Mouse (Mus musculus): ENCODE measurements at regions not wholly inside any gene's neighbourhood (a gene's known extent, or its start where the extent isn't known, plus 50 kb on each side); places are given as distances from the start of the nearest gene placed in this dataset.

DNA sequence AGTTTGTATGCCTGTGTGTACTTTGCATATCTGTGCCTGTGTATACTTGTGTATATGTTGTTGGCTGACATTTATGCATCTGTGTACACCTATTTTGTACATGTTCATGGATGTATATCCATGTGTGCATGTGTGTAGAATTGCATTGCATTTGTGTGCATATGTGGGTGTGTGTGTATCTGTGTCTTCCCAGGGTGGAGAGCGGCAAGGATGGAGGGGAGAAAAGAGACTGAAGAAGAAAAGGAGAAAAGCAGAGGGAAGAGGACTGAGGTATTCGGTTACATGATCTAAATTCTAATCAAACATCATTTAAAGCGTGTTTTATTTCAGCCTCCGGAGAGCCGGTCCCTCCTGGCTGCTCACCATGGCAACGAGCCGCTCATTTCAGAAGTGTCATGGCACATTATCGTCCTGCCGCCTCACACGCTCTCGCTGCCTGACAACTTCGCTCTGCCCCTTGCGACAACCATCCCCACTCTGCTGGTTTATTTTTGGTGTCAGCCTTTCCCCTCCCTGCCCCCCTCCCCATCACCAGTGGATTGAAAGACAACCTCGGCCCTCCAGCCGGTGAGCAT is 58.6 kb downstream of the Mrm1 start:
- DNase-seq (ENCODE audit: low read depth), result no peak

DNA sequence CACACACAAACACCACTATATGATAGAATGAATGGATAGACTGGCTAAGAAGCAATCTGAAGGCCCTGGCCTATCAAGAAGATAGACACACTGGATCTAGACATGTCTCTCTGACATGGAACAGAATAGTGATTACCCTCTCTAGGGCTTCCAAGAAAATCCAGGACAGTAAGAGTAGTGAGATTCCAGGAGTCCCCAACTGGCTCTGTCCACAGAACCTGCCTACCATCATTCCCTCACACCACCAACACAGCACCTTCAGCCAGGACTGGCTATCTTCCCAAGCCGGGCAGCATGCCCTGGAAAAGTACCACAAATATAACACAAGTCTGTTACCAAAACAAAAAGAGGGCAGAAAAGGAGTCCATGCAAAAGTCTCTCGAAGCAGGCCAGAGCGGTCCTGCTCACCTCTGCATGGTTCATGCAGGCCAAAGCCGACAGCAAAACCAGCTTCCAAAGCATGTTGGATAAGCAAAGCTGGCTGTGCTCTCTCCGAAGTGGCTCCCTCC is 59.8 kb downstream of the Mrm1 start:
- DNase-seq (ENCODE audit: low read depth), result no peak

DNA sequence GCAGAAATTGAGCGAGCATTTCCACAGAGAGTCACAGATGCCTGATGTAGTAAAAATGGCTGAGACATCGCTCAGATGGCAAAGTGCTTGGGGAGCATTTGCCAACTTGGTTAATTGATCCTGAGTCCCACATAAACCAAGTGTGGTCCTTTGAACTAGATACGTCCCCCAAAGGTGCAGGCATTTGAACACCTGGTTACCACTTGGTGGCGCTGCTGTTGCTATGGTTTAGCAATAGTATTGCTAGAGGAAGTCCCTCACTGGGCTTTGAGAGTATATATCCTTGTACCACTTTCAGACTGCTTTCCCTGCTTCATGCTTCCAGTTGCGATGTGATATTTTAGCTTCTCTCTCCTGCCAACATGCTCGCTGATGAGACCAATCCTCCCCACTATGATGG is 67.3 kb downstream of the Mrm1 start:
- DNase-seq (ENCODE audit: low read depth), result peak; percentile 14

DNA sequence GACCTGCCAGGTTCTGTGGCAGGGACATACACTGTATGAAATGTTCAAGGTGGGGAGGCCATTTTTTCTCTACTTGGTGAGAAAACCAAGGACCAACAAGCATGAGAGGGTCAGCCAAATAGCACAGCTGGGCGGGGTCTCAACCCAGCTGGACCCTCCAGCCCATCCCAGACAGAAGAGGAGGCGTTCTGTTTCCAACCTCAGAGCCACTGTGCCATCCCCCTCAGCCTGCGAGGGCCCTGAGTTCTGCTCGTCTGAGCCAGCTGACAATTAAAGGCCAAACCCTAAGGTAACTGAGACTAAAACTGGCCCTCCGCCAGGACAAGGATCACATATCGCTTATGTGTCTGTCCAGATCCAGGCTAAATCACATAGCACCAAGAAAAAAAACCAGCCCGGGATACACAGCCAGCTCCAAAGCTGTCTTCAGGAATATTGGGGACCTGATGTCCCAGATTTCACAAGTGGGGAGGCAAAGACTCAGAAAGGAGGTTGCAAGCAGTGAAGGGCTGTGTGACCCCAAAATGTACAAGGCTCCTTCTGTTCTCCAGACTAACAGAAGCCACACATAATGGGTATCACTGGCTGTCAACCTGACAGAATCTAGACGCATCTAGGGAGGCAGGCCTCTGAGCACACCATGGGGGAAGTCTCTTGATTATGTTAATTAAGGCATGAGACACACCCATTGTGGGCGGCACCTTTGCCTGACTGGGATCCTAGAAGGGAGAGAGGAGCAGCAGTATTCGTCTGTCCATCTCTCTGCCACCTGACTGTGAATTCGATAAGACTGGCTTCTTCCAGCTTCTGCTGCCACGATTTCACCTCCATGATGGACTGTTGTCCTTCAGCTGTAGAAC is 69.6 kb downstream of the Mrm1 start:
- no peak for DNase-seq (ENCODE audit: low read depth)

DNA sequence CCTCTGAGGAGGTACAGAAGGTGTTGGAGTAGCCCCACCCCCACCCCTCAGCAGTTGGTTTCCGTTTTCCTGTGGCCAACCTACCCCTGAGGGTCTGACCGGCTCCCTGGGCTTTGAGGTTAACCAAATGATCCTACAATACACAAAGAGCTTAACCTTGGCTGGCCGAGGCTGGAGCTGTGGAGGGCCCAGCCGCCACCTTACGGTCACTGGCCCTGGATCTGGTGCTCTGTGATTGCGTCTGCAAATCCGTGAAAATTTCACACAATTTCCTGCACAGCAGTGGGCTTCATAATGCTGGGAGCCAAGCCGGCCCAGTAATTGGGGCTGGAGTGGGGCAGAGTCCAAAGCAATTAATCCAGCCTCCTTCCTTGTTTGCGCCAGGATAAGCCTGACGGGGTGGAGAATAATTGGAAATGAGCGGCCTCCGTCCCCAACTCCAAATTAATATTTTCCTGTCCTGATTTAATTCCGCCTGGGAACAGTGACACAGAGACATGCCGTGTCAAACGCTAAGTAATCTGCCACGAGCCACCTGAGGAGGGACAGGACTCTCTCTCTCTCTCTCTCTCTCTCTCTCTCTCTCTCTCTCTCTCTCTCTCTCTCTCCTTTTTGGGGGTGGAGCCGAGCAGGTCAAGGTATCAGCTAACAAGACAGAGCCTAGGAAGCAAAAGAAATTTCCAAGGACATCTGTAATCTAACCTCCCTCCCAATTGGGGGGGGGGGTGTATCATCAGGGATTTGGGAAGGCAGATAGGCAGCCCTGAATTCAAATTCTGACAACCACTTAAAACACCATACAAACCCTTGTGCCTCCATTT is 80.3 kb downstream of the Mrm1 start:
- DNase-seq (ENCODE audit: low read depth), result no peak

DNA sequence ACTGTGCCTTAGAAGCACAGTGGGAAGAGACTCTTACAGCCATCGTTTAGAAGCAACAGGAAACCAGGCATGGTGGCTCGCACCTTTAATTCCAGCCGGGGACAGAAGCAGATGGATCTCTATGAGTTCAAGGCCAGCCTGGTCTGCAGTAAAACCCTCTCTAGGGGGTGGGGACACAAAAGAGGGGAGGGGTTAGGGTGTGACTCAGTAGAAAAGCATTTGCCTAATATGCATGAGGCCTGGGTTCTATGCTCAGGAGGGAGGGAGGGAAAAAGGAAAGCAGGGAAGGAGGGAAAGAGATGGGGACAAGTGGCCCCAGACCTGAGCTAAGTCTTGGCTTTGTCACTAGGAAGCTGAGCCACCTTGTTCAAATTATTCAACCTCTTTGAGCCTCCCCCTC is 81.2 kb downstream of the Mrm1 start:
- DNase-seq (ENCODE audit: low read depth), result no peak

DNA sequence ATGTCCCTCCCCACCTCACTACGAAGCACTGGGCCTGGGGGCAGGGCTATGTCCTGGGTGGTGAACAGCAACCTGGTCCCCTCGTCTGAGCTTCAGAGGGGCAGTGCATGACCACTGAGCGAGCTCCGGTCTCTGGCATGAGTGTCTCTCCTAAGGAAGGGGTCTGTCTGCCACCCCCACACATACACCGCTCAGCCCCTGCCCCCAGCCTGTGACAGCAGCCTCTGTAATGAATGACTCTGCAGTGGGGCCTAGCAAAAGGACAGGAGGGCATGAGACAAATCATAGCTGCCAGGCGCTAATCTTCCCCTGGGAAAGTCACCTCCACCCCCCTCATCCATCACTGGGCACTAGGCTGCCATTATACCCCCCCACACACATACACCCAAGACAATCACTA is 87.4 kb downstream of the Mrm1 start:
- no peak for DNase-seq (ENCODE audit: low read depth)

DNA sequence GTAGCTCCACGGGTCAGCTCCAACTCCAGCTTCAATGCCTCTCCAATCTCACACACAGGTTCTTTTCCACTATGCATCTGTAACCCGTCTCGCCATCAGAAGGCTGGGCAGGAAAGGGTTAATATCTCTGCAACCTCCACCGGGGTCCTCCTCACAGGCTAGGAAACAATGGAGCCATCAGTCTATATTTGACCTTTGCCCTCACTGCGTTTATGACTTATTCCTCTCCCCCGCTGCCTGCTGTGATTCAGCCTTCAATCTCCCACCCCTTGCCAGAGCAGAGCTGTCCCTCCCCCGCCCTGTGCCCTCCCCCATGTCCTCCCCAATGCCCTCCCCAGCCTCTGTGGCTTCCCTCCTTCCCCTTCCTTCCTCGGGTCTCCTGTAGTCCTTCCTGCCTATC is 89.1 kb downstream of the Mrm1 start:
- DNase-seq (ENCODE audit: low read depth), result no peak

DNA sequence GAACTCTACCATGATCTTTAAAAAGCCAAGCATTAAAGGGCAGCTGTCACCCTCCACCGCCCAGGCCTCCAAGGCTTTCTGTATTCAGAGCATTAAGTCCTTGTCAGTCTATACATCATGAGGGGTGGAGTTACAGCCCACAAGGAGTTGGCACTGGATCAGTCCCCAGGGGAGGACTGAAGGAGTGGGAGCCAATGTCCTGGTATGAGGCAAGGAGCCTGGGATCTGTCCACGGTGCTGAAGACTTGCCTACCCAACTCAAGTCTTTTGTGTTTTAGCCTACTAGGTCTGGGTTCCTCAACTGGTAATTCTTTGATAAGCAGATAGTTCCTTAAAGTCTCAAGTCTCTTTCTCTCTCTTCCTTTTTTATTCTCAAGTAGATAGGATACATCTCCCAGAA is 90.1 kb downstream of the Mrm1 start:
- peak; percentile 58 for DNase-seq (ENCODE audit: low read depth)

DNA sequence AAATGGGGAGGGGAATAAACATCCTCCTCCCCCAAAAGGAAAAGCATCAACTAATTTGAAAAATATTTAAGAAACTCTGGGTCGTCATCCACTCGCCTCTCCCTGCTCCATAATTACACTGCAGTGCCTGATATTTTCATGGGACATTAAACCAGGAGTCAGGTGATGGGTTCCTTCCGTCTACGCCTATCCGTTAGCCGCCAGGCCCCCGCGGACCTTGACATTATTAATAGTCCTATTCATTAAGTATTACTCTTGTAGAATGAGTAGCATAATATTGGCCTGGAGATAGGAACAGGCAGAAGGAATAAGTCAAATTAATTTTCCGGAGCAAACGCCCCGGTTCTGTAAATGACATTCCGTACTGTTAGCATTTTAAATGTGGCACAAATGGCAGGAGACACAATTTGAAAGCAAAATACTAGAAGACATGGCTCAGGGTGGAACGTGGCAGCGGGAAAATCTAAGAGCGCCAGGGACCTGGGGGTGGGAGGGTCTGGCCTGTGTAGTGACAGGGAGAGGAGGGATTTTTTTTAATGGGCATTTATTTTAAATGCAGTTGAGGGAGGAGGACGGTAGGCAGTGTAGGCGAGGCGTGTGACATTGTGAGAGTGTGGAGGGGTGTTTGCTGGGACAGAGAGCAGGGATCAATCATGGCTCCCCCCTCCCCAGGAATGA is 93.2 kb downstream of the Mrm1 start:
- DNase-seq (ENCODE audit: low read depth), result no peak

DNA sequence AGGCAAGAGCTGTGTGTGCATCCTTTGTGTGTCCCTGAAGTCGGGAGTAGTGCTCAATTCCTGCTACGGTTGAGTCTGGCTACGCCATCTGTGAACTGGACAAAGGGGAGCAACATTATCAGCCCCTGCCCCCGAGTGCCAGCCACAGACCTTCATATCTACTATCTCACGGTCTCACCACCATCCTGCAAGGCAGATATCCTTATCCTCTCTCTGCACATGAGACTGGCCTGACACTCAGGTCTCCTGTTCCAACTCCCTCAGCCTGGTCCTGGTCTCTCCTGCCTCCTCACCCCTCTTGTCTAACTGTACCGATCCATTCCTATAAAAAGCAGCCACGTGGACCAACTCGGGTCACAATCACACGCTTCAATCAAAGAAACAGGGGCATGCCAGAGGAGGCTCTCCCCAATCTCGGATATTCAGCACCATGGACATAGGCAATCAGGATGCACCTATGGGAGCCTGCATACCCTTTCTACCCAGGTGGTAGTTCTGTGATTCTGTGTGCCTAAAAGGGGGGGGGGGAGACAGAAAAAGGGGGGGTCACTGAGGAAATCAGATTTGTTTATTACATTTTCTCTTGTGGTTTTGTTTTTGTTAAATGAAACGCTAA is 94.0 kb downstream of the Mrm1 start:
- DNase-seq (ENCODE audit: low read depth), result no peak

DNA sequence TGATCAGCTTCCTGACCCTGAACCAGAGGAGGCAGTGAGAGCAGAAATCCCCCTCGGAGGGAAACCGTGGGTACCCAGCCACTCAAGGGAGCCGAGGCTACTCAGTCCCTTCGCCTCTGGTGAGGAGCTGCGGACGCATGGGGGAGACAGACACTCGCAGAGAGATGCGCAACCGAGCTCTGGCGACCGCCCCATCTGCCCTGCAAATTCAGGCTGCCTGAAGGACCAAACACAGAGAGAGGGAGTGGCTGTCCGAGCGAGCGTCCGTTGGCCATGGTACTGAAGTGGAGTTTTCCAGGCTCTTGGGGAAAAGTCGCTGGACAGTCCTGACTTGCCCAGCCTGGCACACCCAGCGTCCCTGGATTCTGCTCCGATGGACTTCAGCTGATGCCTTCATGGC is 95.2 kb downstream of the Mrm1 start:
- DNase-seq (ENCODE audit: low read depth), result no peak

DNA sequence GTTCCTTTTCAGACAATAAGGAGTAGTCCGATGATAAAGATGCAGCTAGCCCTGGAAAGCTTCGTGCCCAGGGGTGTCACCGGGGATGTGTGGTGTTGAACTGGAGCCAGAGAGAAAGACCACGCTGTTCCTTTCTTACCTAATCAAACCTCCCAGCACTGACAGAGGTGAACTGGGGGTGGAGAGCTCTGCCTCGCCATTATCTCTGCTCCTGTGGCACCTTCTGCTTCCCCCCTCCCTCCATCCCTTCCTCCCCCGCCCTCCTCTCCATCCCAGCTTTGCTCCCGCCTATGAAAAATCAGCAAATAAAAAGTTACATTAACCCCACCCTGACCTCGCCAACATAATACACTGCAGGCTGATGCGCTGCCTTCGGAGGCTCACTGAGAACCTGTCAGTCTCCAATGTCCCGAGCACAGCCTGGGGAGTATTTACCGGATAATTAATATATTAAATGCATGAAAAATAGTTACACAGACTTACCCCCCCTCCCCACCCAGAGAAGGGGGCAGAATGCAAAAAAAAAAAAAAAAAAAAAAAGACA is 96.6 kb downstream of the Mrm1 start:
- DNase-seq (ENCODE audit: low read depth), result no peak

DNA sequence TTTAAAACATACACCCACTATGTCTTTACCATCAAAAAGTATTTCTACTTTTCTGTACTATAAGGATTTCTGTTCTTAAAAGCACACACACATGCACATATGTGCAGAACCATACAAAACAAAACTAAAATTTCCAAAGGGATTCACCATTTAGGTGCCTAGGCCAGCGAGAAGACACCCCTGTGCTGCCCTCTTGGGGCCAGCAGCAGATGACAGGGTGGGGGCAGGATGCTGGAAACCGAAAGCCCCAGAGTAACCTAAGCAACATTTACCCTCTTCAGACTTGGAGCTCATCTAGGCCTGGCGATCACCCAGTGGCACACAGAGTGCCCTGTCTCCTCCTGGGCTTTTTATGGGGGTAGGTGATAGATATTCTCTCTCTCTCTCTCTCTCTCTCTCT is 97.3 kb downstream of the Mrm1 start:
- DNase-seq (ENCODE audit: low read depth), result no peak

DNA sequence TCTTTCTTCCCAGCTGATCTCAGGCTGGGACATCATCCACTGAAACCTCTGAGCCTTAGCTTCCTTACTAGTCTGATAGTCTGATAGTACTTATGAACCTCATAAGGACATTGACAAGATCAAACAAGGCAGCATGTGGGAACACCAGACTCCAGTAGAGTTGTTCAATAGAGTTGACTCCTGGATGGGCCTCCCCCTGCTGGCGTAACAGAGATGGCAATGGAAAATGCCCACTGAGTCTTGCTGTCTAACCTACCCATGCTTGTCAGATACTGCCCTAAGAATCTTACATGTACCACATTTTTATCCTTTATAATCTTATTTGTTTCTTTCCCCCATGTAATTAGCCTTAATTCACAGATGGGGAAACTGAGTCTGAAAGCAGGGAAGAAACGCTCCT is 98.2 kb downstream of the Mrm1 start:
- no peak for DNase-seq (ENCODE audit: low read depth)

DNA sequence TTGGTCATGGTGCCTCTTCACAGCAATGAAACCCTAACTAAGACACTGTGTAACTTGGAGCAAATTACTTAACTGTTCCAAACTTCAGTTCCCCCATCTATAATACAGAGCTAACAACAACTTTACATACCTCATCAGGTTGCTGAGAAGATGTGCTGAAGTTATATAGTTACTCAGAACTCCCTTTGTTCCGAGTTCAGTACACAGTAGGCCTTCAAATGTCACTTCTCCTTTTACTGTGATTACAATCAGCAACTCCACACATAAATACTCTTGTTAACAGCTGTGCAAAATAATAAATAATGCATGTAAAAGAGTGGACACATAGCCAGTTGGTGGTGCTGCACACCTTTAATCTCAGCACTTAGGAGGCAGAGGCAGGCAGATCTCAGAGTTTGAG is 99.5 kb downstream of the Mrm1 start:
- no peak for DNase-seq (ENCODE audit: low read depth)

DNA sequence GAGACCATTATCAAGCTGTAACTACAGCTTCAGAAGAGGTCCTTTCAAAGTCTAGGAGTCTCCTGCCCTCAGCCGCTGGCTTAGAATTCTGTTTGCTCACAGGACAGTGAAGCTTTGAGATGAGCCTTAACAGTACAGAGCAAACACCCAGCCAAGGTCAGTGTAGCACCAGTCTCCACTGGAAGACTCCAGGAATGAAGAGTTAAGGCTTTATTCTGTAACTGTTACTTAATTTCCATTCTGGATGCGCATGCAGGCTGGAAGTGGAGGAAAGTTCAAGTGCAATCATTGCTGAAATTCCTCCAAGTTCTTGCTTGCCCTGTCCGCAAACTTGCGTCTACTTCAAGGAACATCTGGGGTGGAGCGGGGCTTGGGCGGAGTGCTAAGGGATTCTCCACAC is 106.6 kb downstream of the Mrm1 start:
- no peak for DNase-seq (ENCODE audit: low read depth)

DNA sequence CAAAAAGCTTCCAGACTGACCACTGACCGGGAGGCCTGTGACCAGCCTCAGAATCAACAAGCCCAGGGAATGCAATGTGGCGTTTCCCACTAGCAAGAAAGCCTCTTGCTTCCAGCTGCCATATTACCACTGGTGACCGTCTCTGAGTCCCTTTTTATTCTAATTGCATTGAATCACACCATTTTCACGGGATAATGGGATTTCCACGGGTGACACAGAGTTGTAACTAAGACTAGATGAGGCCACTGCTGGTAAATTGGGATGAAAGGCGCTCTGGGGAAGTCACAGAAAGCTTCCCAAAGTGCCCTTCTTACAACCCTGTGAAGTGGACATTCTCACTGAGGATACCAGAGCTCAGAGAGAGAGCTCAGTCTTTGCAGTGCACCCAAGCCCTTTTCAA is 107.4 kb downstream of the Mrm1 start:
- DNase-seq (ENCODE audit: low read depth), result no peak

DNA sequence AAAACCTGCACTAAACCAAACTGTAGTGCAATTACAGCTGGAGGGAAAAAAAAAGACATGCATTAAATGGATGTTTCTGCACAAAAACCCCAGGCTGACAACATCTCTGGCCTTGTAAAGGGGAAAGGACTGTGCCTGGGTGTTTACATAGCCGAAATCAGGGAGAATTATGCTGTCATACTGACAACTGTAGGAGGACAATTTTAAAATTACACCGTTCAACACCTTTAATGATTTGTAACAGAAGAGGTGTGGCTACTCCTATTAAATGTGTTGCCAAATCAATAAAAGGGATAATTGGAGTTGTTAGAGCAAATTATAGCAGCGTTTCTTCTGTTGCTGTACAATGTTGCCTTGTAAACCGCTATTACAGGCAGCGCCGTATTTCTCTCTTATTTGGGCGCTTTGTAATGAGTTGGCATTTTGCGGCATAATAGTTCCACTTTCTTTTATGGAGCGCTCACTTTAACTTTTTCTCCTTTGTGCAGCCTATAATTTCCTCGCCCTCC is 111.0 kb downstream of the Mrm1 start:
- no peak for DNase-seq (ENCODE audit: low read depth)

DNA sequence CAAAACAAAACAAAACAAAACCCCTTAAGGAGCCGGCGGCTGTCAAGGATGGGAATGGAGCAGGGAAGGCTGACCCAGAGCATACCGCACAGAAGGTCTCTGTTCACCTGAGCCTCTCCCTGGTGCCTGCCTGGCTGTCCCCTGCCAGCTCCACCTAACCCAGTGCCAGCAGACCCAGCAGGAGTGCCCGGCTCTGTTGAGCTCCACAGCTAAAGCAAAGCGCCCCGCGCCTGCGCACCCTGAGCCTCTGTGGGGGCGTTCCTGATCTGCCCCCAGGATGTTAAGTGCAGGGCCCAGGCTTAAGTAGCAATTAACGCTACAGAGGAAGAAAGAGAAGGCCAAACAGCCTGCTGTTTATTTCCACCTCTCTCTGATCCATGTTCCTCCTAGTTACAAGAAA is 111.5 kb downstream of the Mrm1 start:
- DNase-seq (ENCODE audit: low read depth), result no peak

DNA sequence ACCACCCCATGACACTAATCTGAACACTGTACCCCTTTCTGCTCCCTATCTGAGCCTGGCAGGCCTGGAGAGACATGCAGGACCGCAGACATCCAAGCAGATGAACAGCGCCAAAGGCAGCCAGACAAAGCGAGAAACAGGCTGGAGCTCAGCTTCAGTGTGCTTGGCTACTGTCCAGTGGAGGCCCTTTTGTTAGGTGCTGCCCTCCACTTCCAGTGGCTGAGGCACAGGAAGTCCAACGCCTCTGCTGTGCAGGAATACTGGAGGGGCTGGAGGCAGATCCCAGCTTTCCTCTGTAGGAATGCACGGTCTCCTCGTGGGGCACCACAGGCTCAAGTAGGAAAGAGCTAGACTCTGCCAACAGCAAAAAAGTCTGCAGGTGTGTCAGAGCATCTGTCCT is 112.6 kb downstream of the Mrm1 start:
- no peak for DNase-seq (ENCODE audit: low read depth)
